Mouse (Mus musculus): ENCODE data around the gene Snapc3. TPM values are rescaled to one million over a fixed set of nuclear protein-coding genes. Genes with fewer than 3 reads are reported as not detected.
A peak's percentile ranks its signal among the peaks of the same experiment; 100 is the strongest.
"Not testable (repeated sequence)": the region's sequence is repeated elsewhere in the genome, so short reads cannot be mapped to it uniquely, and the experiment has no call there.

The Snapc3 gene
- polyA plus RNA-seq, 1 experiment from 2014 or later, result 80.7 TPM

GRCm38 (mm10) chr4:83485250-83485649 is 67.7 kb downstream of the Snapc3 start:
- peaks cover 39% of the 10 kb centered on the region for H3K4me1 ChIP-seq
- ATAC-seq (ENCODE audit: low FRiP score), result no peak
- WGBS, result 23% methylated on average over 12 of the region's 12 CpGs
- no peaks in the 10 kb centered on the region for H3K9me3 ChIP-seq
- H3K4me3 ChIP-seq (replicated peaks), result peak overlapping the region; percentile 98
- H3K27ac ChIP-seq, result peak overlapping the region; percentile 99; the same call in 1 of the 2 replicates
- peaks cover 37% of the 10 kb centered on the region for H3K36me3 ChIP-seq (replicated peaks)
- peak overlapping the region; percentile 97 for H3K9ac ChIP-seq
- no peaks in the 10 kb centered on the region for H3K27me3 ChIP-seq
- H3K4me2 ChIP-seq, result peak overlapping the region; percentile 65

DNA sequence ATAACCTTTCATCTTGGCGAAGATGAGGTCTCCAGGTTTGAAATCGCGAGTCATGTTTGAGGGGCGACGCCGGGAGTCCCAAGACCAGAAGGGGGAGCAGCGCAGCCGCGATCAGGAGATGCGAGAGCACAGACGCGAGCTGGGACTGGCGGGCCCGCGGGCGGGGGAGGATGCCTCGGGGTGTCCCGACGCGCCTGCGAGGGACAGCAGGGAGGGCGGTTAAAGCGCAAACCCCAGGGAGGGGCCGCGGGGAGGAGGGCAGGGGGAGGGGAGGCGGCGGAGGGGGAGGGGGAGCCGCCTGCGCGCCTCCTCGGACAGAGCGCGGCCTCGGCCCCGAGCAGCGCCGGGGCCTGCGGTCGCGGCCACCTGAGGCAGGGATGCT is 68.2 kb downstream of the Snapc3 start:
- H3K9ac ChIP-seq, result peak overlapping the region; percentile 97
- peaks cover 34% of the 10 kb centered on the region for H3K36me3 ChIP-seq (replicated peaks)
- peak overlapping the region; percentile 65 for H3K4me2 ChIP-seq
- 0% methylated on average over 26 of the region's 40 CpGs for WGBS
- H3K4me1 ChIP-seq, result peaks cover 39% of the 10 kb centered on the region
- H3K9me3 ChIP-seq, result no peaks in the 10 kb centered on the region
- no peaks in the 10 kb centered on the region for H3K27me3 ChIP-seq
- peak overlapping the region; percentile 98 for H3K4me3 ChIP-seq (replicated peaks)
- ATAC-seq (ENCODE audit: low FRiP score), result peak; percentile 83
- peak overlapping the region; percentile 99 for H3K27ac ChIP-seq

DNA sequence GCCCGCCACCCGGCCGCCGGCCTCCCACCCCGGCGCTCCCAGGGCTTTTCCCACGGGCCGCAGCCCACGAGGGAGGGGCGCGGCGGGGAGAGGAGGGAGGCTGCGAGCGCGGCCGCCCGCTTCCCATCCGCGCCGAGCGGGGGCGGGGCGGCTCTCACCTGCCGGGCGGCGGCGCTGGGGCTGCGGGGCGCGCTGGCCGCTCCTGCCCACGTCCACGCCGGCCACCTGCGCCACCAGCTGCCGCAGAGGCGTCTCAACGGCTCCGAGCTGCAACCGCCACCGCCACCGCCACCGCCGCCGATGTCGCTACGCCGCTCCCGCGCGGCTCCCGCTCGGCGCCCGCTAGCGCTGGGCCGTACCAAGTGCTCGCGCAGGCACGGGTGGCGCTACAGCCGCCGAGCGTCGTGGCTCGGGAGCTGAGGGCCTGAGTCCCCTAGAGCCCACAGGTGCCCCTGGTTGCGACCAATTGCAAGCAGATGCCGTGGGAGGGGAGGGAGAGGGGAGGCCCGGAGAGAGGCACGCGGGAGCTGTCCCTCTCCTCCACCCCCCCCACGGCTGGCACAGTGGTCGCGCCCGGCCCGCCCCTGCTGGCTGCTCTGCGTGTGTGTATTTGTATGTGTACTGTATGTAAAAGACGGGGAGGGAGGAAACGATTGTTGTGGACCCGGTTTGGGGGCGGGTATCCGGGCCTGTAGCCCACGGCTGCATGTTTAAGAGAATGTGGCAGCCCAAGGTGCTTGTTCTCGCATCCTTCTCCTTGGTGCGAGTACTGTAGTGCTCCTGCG is 68.8 kb downstream of the Snapc3 start, which contains the start of gene Psip1:
Gene Psip1 (minus strand): TSS at position 343 of the 785 bp plus-strand sequence.
- peak; percentile 95 for ATAC-seq (ENCODE audit: low FRiP score)
- WGBS, result under 1% methylated on average over 73 of the region's 86 CpGs

GRCm38 (mm10) chr4:83489121-83489520 is 71.6 kb downstream of the Snapc3 start:
- 0 out of 2 replicates have a peak overlapping the region, but pooled peaks have one; percentile 31 for H3K27ac ChIP-seq

More for the DNA sequence above, 68.8 kb downstream of the Snapc3 start, which contains the start of gene Psip1:
- Histone ChIP-seq H3K36me3 (replicated peaks) (peaks cover 29% of the 10 kb centered on the region), H3K9me3 (no peaks in the 10 kb centered on the region), H3K4me1 (peaks cover 37% of the 10 kb centered on the region), H3K4me2 (peak within 1 kb of the TSS; percentile 65), H3K9ac (peak within 1 kb of the TSS; percentile 97), H3K4me3 (replicated peaks) (peak within 1 kb of the TSS; percentile 98), H3K27me3 (no peaks in the 10 kb centered on the region), H3K27ac (peak within 1 kb of the TSS; percentile 99)

DNA sequence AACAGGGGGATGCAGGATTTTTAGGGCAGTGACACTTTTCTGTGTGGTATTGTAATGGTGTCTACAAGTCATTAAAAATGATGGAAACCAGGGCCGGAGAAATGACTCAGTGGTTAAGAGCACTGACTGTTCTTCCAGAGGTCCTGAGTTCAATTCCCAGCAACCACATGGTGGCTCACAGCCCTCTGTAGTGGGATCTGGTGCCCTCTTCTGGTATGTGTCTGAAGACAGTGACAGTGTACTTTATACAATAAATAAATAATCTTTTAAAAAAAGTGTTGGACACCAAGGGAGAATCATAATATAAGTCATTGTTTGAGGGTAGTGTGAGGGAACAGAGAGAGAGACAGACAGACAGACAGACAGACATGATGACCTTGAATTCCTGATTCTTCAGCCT is 75.6 kb downstream of the Snapc3 start:
- Histone ChIP-seq H3K9me3 (no peaks in the 10 kb centered on the region), H3K4me1 (peaks cover 6% of the 10 kb centered on the region), H3K9ac (no peak overlapping the region), H3K36me3 (replicated peaks) (no peaks in the 10 kb centered on the region), H3K4me3 (replicated peaks) (no peak overlapping the region), H3K27ac (no peak overlapping the region), H3K4me2 (no peak overlapping the region), H3K27me3 (no peaks in the 10 kb centered on the region)
- no peak for ATAC-seq (ENCODE audit: low FRiP score)
- whole genome bisulfite sequencing, result 94% methylated on average over 1 of the region's 1 CpGs

More at GRCm38 (mm10) chr4:83489121-83489520, 71.6 kb downstream of the Snapc3 start:
- Histone ChIP-seq H3K4me3 (replicated peaks) (no peak overlapping the region), H3K27me3 (no peaks in the 10 kb centered on the region), H3K36me3 (replicated peaks) (peaks cover 5% of the 10 kb centered on the region), H3K9me3 (no peaks in the 10 kb centered on the region), H3K9ac (no peak overlapping the region), H3K4me2 (no peak overlapping the region), H3K4me1 (peaks cover 25% of the 10 kb centered on the region)
- no peak for ATAC-seq (ENCODE audit: low FRiP score)
- 10% methylated on average over 5 of the region's 5 CpGs for WGBS

DNA sequence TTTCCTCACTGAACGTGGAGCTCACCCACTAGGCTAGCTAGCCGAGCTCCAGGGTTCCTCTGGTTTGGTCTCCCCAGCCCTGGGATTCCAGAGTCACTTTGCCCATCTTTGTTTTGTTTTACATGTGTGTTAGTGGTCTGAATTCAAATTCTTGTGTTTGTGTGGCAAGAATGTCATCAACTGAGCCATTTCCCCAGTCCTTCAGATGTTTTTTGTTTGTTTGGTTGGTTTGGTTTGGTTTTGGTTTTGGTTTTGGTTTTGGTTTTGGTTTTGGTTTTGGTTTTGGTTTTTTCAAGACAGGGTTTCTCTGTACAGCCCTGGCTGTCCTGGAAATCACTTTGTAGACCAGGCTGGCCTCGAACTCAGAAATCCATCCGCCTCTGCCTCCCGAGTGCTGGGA is 79.5 kb downstream of the Snapc3 start:
- not testable (repeated sequence) for H3K9me3 ChIP-seq; H3K9ac ChIP-seq; H3K4me2 ChIP-seq; H3K36me3 ChIP-seq (replicated peaks); H3K27ac ChIP-seq; H3K27me3 ChIP-seq; ATAC-seq (ENCODE audit: low FRiP score); H3K4me3 ChIP-seq (replicated peaks)
- peaks cover 11% of the 10 kb centered on the region for H3K4me1 ChIP-seq
- 93% methylated on average over 5 of the region's 5 CpGs for WGBS

DNA sequence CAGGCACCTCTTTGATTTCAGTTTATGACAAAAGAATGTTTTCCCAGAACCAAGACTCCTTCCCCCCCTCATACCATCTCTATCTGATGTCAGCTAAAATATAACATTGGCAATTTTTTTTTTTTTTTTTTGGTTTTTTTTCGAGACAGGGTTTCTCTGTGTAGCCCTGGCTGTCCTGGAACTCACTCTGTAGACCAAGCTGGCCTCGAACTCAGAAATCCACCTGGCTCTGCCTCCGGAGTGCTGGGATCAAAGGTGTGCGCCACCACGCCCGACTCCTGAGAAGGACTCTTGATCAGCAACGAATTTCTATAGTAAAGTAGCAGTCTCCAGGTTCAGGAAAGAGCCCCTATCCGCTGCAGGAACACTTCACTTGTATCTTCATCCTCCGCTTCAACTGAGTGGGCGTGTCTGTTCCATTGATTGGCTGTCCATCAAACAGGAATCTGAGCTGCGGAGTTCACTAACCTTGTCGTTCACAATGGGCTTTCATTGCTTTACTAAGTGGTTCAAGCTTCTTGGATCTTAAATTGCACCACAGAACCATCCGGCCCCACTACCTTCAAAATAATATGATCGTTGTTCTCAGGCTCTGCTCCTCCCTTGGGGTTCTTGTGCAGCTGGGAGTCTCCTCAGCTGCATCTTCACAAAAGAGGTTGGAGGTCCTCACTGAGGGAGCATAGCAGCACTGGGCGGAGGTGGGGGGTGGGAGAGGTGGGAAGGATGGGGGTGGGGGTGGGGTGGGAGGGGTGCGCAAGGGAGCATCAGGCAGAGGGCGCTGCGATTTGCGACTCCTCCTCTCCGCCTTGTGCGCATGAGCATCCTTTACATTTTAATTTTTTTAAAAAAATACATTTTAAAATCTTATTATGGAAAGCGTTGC is 82.9 kb downstream of the Snapc3 start:
- H3K4me2 ChIP-seq, result peak overlapping the region; percentile 53
- peak overlapping the region; percentile 33 for H3K4me3 ChIP-seq (replicated peaks)
- H3K4me1 ChIP-seq, result peaks cover 11% of the 10 kb centered on the region
- no peaks in the 10 kb centered on the region for H3K9me3 ChIP-seq
- no peaks in the 10 kb centered on the region for H3K27me3 ChIP-seq
- peak overlapping the region; percentile 76 for H3K27ac ChIP-seq
- H3K36me3 ChIP-seq (replicated peaks), result no peaks in the 10 kb centered on the region
- peak; percentile 89 for ATAC-seq (ENCODE audit: low FRiP score)
- 3% methylated on average over 22 of the region's 22 CpGs for WGBS
- H3K9ac ChIP-seq, result peak overlapping the region; percentile 46

DNA sequence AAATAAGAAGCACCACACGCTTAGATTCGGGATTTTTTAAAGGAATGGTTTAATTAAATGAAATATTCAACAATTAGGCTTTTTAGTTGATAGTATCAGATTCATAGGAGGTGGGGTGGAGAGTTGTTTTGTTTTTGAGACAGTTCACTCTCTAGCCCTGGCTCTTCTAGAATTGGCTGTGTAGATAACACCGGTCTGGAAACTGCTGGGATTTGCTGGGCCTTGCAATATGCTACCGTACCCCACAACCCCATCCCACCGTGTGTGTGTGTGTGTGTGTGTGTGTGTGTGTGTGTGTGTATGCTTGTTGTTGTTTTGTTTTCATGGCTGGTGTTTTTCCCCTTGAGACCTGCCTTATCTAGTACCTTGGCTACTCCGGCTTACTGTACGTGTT is 83.5 kb downstream of the Snapc3 start:
- Histone ChIP-seq H3K4me2 (peak overlapping the region; percentile 53), H3K9ac (0 out of 2 replicates have a peak overlapping the region, but pooled peaks have one; percentile 3), H3K4me3 (replicated peaks) (peak overlapping the region; percentile 33), H3K36me3 (replicated peaks) (no peaks in the 10 kb centered on the region), H3K27me3 (no peaks in the 10 kb centered on the region), H3K9me3 (no peaks in the 10 kb centered on the region), H3K27ac (peak overlapping the region; percentile 33; the same call in 1 of the 2 replicates), H3K4me1 (peaks cover 11% of the 10 kb centered on the region)
- ATAC-seq (ENCODE audit: low FRiP score), result peak; percentile 69
- WGBS, result 36% methylated on average over 7 of the region's 7 CpGs

- H3K4me2 ChIP-seq, result no peak overlapping the region
- WGBS, result 55% methylated on average over 2 of the region's 2 CpGs
- no peaks in the 10 kb centered on the region for H3K9me3 ChIP-seq
- H3K4me3 ChIP-seq (replicated peaks), result no peak overlapping the region
- no peak overlapping the region for H3K27ac ChIP-seq
- H3K27me3 ChIP-seq, result no peaks in the 10 kb centered on the region
- H3K9ac ChIP-seq, result no peak overlapping the region
- H3K4me1 ChIP-seq, result peaks cover 4% of the 10 kb centered on the region
- ATAC-seq (ENCODE audit: low FRiP score), result no peak
- no peaks in the 10 kb centered on the region for H3K36me3 ChIP-seq (replicated peaks)
Observed at GRCm38 (mm10) chr4:83509600-83509999, 92.1 kb downstream of the Snapc3 start.

GRCm38 (mm10) chr4:83511083-83511482 is 93.6 kb downstream of the Snapc3 start:
- Histone ChIP-seq H3K27ac (no peak overlapping the region), H3K4me1 (peaks cover 4% of the 10 kb centered on the region), H3K36me3 (replicated peaks) (no peaks in the 10 kb centered on the region), H3K9ac (no peak overlapping the region), H3K4me2 (no peak overlapping the region), H3K4me3 (replicated peaks) (no peak overlapping the region), H3K27me3 (no peaks in the 10 kb centered on the region), H3K9me3 (no peaks in the 10 kb centered on the region)
- 35% methylated on average over 8 of the region's 8 CpGs for WGBS
- no peak for ATAC-seq (ENCODE audit: low FRiP score)

- H3K9me3 ChIP-seq, result no peaks in the 10 kb centered on the region
- H3K4me2 ChIP-seq, result no peak overlapping the region
- H3K27me3 ChIP-seq, result no peaks in the 10 kb centered on the region
- peaks cover 4% of the 10 kb centered on the region for H3K4me1 ChIP-seq
- ATAC-seq (ENCODE audit: low FRiP score), result no peak
- no peak overlapping the region for H3K9ac ChIP-seq
- 87% methylated on average over 3 of the region's 3 CpGs for WGBS
- no peak overlapping the region for H3K27ac ChIP-seq
- H3K4me3 ChIP-seq (replicated peaks), result no peak overlapping the region
- no peaks in the 10 kb centered on the region for H3K36me3 ChIP-seq (replicated peaks)
Observed at GRCm38 (mm10) chr4:83512217-83512616, 94.7 kb downstream of the Snapc3 start.

DNA sequence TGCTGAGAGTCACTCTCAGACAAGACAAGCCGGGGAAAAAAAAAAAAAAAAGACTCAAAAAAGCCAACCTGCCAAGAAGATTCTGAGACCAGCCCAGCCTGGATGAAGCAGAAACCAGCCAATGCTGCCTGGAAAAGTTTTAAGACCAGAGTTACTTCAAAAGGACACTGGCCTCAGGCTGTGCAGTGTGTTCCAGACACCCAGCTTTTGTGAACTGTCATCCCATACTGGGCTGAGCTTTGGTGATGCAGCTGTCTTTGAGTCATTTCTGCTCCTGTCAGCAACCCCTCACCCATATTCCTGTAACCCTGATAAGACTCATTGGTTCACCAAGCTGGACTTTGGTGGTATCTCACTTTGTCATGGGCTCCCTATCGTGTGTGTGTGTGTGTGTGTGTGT is 95.1 kb downstream of the Snapc3 start:
- Histone ChIP-seq H3K27ac (no peak overlapping the region), H3K9ac (no peak overlapping the region), H3K4me2 (no peak overlapping the region), H3K9me3 (no peaks in the 10 kb centered on the region), H3K4me3 (replicated peaks) (no peak overlapping the region), H3K27me3 (no peaks in the 10 kb centered on the region), H3K36me3 (replicated peaks) (no peaks in the 10 kb centered on the region), H3K4me1 (peaks cover 4% of the 10 kb centered on the region)
- whole genome bisulfite sequencing, result 55% methylated on average over 2 of the region's 2 CpGs
- no peak for ATAC-seq (ENCODE audit: low FRiP score)

All from forebrain, embryonic 12.5 days (tissue).